Mouse (Mus musculus): ENCODE measurements around the gene Nexn.
"Not testable (repeated sequence)": the region's sequence is repeated elsewhere in the genome, so short reads cannot be mapped to it uniquely, and the experiment has no call there.

DNA sequence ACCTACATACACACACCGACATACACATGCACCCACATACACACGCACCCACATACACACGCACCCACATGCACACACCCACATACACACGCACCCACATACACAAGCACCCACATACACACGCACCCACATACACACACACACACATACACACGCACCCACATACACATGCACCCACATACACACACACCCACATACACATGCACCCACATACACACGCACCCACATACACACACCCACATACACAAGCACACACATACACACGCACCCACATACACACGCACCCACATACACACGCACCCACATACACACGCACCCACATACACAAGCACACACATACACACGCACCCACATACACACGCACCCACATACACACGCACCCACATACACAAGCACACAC is 48.5 kb upstream of the Nexn start:
- not testable (repeated sequence) for TF ChIP-seq CTCF, EP300 (IDR thresholded peaks at IDR 0.05; ENCODE audit: low read depth)

Measured in heart, postnatal 0 days (tissue).